Mouse (Mus musculus): ENCODE data around the gene Chtop.

The Chtop gene

DNA sequence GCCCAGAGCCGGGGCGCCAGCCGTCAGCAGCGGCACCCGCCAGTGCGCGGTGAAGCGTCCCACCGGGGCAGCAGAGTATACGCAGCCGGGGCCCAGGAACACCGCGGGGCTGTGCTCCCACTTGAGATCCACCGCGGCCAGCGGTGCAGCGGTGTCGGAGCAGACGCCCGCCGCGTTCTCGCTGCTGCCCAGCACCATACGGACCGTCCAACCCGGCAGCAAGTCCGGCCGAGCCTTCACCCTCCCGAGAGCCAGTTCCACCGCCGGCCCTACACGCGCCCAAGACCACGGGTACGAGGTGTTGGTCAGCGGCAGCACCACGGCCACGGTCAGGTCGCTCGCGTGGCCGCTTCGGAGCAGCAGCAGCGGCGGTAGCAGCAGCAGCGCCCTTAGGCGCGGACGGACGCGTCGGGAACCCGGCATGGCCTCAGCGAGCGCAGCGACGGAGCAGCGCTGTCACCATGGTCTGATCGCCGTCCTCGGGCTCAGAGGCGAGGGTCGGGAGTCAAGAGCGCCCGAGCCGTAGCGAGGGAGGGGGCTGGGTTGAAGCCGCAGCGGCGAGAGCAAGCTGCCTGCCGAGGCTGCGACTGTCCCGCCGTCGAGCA, 44.1 kb downstream of the Chtop start:
- no peak for DNase-seq (ENCODE audit: low read depth, low spot score)

DNA sequence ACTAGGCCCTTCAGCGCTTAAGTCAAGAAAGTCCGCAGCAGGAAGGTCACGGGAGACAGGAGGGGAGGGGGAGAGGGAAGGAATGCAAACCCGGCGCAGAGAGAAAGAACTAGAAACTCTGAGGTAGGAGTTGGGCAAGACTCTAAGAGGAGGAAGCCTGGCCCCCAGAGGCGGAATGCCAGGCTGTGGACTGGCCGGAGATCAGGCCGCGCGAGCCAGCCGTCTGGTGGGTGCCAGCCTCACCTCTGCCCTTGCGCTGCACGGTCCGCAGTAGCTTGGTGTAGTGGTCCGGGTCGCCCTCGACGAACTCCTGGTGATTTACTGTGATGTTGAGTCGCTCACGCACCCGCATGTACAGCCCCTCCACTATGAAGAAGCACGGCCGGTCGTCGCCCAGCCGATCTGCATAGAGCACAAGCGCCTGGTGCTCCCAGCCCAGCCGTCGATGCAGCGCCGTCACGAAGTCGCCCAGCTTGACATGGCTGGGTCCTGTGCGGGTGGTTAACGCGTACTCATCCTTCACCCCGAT, 44.7 kb downstream of the Chtop start:
- DNase-seq (ENCODE audit: low read depth, low spot score) = no peak

GRCm38 (mm10) chr3:90462579-90462978, 46.7 kb downstream of the Chtop start:
- no peak for DNase-seq (ENCODE audit: low read depth, low spot score)

GRCm38 (mm10) chr3:90461935-90462334, 47.4 kb downstream of the Chtop start:
- DNase-seq (ENCODE audit: low read depth, low spot score) = no peak

- no peak for DNase-seq (ENCODE audit: low read depth, low spot score)
Measured at GRCm38 (mm10) chr3:90460315-90460714, 49.0 kb downstream of the Chtop start.

- DNase-seq (ENCODE audit: low read depth, low spot score) = no peak
Measured at GRCm38 (mm10) chr3:90459727-90460126, 49.6 kb downstream of the Chtop start.

DNA sequence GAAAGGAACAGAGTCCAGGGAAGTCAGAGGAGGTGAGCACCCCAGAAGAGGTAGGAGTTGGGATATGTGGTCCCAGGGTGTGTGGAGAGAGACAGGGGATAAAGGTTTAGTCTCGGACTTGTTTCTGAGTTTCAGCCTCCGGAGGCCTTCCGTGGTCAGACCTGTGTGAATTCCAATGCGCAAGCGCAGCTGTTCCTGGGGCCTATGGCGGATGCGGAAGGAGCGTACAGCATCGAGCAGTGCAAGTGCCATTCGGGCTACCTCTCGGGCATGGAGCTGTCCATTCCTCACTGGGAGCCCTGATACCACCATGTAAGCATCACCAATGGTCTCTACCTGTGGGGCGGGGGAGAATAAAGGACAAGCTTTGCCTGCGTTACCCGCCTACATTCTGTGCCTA, 54.4 kb downstream of the Chtop start:
- no peak for DNase-seq (ENCODE audit: low read depth, low spot score)

DNA sequence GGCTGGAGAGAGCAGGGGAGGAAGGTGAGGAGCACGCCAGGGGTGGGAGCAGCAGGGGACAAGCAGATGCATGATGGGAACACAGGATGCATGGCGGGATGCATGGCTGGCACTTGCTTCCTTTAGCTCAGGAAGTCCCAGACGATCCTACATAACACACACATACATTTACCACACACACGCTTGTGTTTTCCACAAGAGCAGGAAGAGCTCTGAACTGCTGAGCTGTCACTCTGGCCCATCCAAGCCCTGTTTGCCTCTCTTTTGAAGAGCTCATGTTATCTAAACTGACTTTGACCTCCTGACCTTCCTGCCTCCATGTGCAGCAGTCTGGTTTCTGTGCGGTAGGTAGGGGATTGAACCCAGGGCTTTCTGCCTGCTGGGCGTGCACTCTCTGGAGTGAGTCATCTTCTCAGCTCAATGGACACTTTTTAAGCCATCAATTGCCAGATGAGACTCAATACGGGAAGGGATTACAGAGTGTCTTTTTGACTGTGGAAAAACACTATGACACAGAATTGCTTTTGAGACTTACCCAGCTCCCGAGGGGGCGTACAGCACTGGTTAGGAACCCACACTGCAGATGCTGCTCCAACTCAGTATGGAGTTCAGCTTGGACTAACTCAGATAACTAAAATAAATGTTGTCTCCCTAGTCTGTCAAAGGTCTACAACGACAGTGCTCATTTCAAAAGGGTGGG, 57.8 kb downstream of the Chtop start:
- DNase-seq (ENCODE audit: low read depth, low spot score) = no peak

GRCm38 (mm10) chr3:90450874-90451273, 58.4 kb downstream of the Chtop start:
- DNase-seq (ENCODE audit: low read depth, low spot score) = no peak
